Mouse (Mus musculus) C2C12 (cell line): ENCODE results near the gene Aagab. TPM values are rescaled to one million over a fixed set of nuclear protein-coding genes. Genes with fewer than 3 reads are reported as not detected.

Experiments used
- H3K27me3 ChIP-seq: one replicate; pipeline ENCODE4 v1.6.1; 2011; ENCODE audit not compliant: control insufficient read depth, insufficient read depth, insufficient read length
- H3K36me3 ChIP-seq: one replicate; pipeline ENCODE4 v1.6.1; 2011; ENCODE audit not compliant: control insufficient read depth, insufficient read depth
- H3K4me3 ChIP-seq: one replicate; pipeline ENCODE4 v1.5.1; 2011; ENCODE audit warnings: mild to moderate bottlenecking, control low read depth; ENCODE audit not compliant: poor library complexity, insufficient read depth, severe bottlenecking
- H3K79me2 ChIP-seq: one replicate; pipeline ENCODE4 v1.6.1; 2011; ENCODE audit not compliant: control insufficient read depth, insufficient read depth
- H3K79me3 ChIP-seq: one replicate; pipeline ENCODE4 v1.6.1; 2011; ENCODE audit warnings: low read depth, control low read depth
- H3ac ChIP-seq: one replicate; pipeline ENCODE3; 2011; ENCODE audit warnings: low read depth; ENCODE audit not compliant: control insufficient read depth, insufficient read length
- CEBPB ChIP-seq: IDR thresholded peaks from one replicate; pipeline ENCODE4 v1.6.1; 2011; ENCODE audit warnings: low read depth, mild to moderate bottlenecking, control low read depth, moderate library complexity
- CTCF ChIP-seq: IDR thresholded peaks from one replicate; pipeline ENCODE4 v1.5.1; 2011; ENCODE audit not compliant: control insufficient read depth, insufficient read depth, insufficient read length
- FOSL1 ChIP-seq: IDR thresholded peaks from one replicate; pipeline ENCODE4 v1.8.0; 2011; ENCODE audit warnings: mild to moderate bottlenecking, low read length; ENCODE audit not compliant: poor library complexity, insufficient read depth, severe bottlenecking
- MAX ChIP-seq: IDR thresholded peaks from one replicate; pipeline ENCODE4 v1.6.1; 2011; ENCODE audit warnings: mild to moderate bottlenecking, control low read depth
- MYOD1 ChIP-seq: IDR thresholded peaks from one replicate; pipeline ENCODE4 v1.6.1; 2011; ENCODE audit warnings: low read depth; ENCODE audit not compliant: control insufficient read depth, insufficient read length
- MYOG ChIP-seq: IDR thresholded peaks from one replicate; pipeline ENCODE4 v1.6.1; 2011; ENCODE audit not compliant: control insufficient read depth, insufficient read length; ENCODE audit errors: extremely low read depth
- USF1 ChIP-seq: IDR thresholded peaks from one replicate; pipeline ENCODE4 v1.6.1; 2011; ENCODE audit warnings: low read depth, mild to moderate bottlenecking, control low read depth, moderate library complexity
- polyA plus RNA-seq: library from polyadenylated mRNA; unstranded; fragments of >200 nt; fragmentation: generic; extraction: Trizol; gene quantifications from one replicate; pipeline ENCODE4 v1.2.1, GENCODE M21; 2012; ENCODE audit warnings: missing spikeins

The Aagab gene
- polyA plus RNA-seq, 1 experiment, result 9.1 TPM

- peaks cover 13% of the 10 kb centered on the region for H3K36me3 ChIP-seq
- H3K79me3 ChIP-seq, result no peaks in the 10 kb centered on the region
- no peak for TF ChIP-seq FOSL1
- no peak for TF ChIP-seq MYOD1
- no peak for TF ChIP-seq CEBPB
- TF ChIP-seq MAX, result no peak
- no peak for TF ChIP-seq MYOG
- no peak for TF ChIP-seq CTCF
- no peak for TF ChIP-seq USF1
- H3K4me3 ChIP-seq, result no peak overlapping the region
- H3K27me3 ChIP-seq, result no peaks in the 10 kb centered on the region
- no peak overlapping the region for H3ac ChIP-seq
- no peaks in the 10 kb centered on the region for H3K79me2 ChIP-seq
These were observed 42.6 kb downstream of the Aagab start for GRCm38 (mm10) chr9:63645084-63645483.

DNA sequence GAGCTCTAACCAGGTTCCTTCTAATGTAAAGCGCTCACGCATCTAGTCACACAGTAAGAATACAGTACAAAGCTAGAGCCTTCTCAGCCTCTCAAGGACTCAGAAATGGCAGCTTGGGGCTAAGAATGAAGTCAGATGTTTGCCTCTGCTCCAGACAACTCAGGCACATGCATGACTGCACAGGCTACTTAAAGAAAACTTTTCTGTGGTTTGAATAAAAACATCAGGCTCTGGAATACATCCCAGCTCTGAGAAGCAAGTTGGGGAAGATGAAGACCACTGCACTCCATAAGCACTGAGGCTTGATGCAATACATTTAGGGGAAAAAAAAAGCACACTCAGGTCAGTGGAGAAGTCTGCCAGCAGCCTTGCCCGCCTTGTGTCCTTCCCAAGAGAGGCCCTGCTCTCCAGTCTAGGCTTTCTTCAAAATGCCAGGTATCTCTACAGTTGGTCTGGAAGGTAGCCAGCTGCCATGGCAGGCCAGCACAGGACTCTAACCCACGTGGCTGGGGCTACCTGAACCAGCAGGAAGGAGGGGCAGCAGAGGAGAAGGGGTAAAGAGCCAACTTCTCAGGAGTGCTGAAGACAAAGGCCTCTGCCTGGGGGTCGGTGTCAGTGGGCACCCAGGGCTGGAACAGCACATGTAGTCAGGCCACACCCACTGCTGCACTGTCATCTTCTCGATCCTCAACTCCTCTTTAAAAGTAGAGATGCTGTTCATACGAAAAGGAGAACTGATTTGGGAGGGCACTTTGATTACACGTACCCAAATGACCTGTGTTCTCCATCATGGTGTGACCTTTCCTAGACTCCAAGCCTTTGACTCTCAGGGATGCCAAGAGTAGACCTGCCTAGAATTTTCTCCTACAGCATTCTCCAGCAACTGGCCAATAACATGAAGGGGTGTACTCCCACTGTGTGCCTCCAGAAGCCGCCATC, 45.4 kb downstream of the Aagab start:
- TF ChIP-seq MYOG (no peak), MAX (no peak), USF1 (no peak), MYOD1 (no peak), CEBPB (no peak), FOSL1 (no peak), CTCF (no peak)
- no peak overlapping the region for H3K4me3 ChIP-seq
- H3K27me3 ChIP-seq, result no peaks in the 10 kb centered on the region
- no peak overlapping the region for H3ac ChIP-seq
- no peaks in the 10 kb centered on the region for H3K79me2 ChIP-seq
- H3K36me3 ChIP-seq, result peaks cover 11% of the 10 kb centered on the region
- no peaks in the 10 kb centered on the region for H3K79me3 ChIP-seq

DNA sequence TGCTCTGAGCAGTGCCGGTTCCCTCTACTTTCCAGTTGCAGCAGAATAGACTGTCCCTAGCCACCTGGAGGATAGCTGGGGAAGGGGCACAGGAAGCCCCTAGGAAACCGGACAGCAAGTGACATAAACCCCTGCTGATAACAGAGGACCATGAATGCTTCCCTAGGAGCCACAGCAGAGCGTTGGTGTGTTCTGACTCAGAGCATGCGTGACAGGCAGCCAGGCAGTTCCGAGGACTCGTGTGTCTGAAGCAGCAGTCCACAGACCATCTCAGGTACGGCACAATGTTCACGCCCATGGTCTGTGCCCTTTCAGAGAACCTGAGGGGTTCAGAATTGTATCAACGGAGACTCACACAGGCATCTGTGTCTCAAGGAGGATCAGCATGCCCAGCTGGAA, 46.1 kb downstream of the Aagab start:
- Histone ChIP-seq H3K79me2 (no peaks in the 10 kb centered on the region), H3K79me3 (no peaks in the 10 kb centered on the region), H3ac (no peak overlapping the region), H3K36me3 (peaks cover 16% of the 10 kb centered on the region), H3K4me3 (no peak overlapping the region), H3K27me3 (no peaks in the 10 kb centered on the region)
- no peak for TF ChIP-seq USF1
- no peak for TF ChIP-seq CEBPB
- TF ChIP-seq FOSL1, result no peak
- TF ChIP-seq CTCF, result no peak
- TF ChIP-seq MAX, result no peak
- no peak for TF ChIP-seq MYOG
- no peak for TF ChIP-seq MYOD1

GRCm38 (mm10) chr9:63649841-63650545, 47.5 kb downstream of the Aagab start:
- Histone ChIP-seq H3K79me2 (no peaks in the 10 kb centered on the region), H3K4me3 (no peak overlapping the region), H3K79me3 (no peaks in the 10 kb centered on the region), H3ac (no peak overlapping the region), H3K27me3 (no peaks in the 10 kb centered on the region), H3K36me3 (peaks cover 15% of the 10 kb centered on the region)
- no peak for TF ChIP-seq MYOD1
- TF ChIP-seq CTCF, result no peak
- TF ChIP-seq MYOG, result no peak
- no peak for TF ChIP-seq FOSL1
- TF ChIP-seq MAX, result no peak
- TF ChIP-seq CEBPB, result no peak
- TF ChIP-seq USF1, result no peak

DNA sequence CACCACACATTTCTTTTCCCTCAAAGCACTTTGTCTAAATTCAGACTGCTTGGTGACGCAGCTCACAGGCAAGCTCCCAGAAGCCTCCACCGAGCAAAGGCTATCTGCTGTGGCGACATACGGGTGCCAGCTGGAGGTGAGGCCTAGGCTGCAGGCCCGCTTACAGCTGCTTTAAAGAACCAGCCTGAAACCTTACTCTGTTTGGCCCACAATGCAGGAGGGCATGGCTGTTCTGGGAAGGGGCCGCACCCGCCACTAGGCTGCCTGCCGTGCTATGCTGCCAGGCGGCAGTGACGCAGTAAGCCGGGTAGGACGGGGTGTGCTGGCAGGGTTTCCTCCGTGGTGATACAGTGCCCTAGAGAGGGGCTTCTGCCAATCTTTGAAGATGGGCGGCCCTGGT, 48.4 kb downstream of the Aagab start:
- no peaks in the 10 kb centered on the region for H3K79me2 ChIP-seq
- H3K4me3 ChIP-seq, result no peak overlapping the region
- peaks cover 15% of the 10 kb centered on the region for H3K36me3 ChIP-seq
- no peaks in the 10 kb centered on the region for H3K27me3 ChIP-seq
- TF ChIP-seq USF1 (no peak), MYOD1 (no peak), CTCF (no peak), FOSL1 (no peak), CEBPB (no peak), MAX (no peak), MYOG (no peak)
- H3K79me3 ChIP-seq, result no peaks in the 10 kb centered on the region
- H3ac ChIP-seq, result no peak overlapping the region

GRCm38 (mm10) chr9:63651594-63651993, 49.1 kb downstream of the Aagab start:
- H3K27me3 ChIP-seq, result no peaks in the 10 kb centered on the region
- H3ac ChIP-seq, result no peak overlapping the region
- no peaks in the 10 kb centered on the region for H3K79me3 ChIP-seq
- H3K36me3 ChIP-seq, result peaks cover 15% of the 10 kb centered on the region
- no peak for TF ChIP-seq CEBPB
- no peak for TF ChIP-seq MYOG
- TF ChIP-seq CTCF, result no peak
- TF ChIP-seq MYOD1, result no peak
- TF ChIP-seq MAX, result no peak
- TF ChIP-seq FOSL1, result no peak
- TF ChIP-seq USF1, result no peak
- no peak overlapping the region for H3K4me3 ChIP-seq
- no peaks in the 10 kb centered on the region for H3K79me2 ChIP-seq
